Mouse (Mus musculus) erythroblast, adult 5-6 weeks (primary cell): ENCODE measurements around the gene Baz1b. TPM values are rescaled to one million over a fixed set of nuclear protein-coding genes. Genes with fewer than 3 reads are reported as not detected.

Source experiments
- ATAC-seq: replicated peaks from 2 replicates; pipeline ENCODE4 v1.8.0; 2016; ENCODE audit warnings: moderate number of reproducible peaks, mild to moderate bottlenecking, moderate TSS enrichment, inconsistent platforms; ENCODE audit not compliant: poor library complexity, low FRiP score, severe bottlenecking
- total RNA-seq, 2 experiments: library from RNA; stranded (forward) in 1 of 2; stranded (reverse) in 1 of 2; fragments of 150-400 nt in 1 of 2; fragments of 200-764, 138-1000 nt in 1 of 2; gene quantifications; 2 replicates each; pipeline versions ENCODE4 v1.2.3 to v1.2.4; 2015 to 2017; ENCODE audit warnings: low replicate concordance in 2 of 2

The Baz1b gene
- total RNA-seq, 2 experiments from 2014 or later = 39.8 to 91.2 TPM

DNA sequence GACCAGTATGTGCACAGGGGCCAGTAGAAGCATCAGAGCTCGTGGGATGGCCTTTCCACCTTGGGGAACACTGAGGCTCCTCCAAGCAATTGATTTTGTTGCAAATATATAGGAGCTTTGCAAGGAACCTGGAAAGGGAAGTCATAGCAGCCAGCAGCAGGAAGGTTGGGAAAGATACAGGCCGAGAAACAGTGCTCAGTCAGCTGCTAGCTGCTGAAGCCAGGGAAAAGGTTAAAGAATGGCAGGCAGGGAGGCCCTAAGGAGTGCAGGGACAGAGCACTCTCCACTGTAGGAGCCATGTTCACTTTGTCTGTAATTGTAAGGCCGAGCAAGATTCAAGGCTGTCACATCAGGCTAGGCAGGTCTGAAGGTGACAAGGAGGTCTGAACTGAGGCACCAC is 8.5 kb upstream of the Baz1b start:
- ATAC-seq = no peak

DNA sequence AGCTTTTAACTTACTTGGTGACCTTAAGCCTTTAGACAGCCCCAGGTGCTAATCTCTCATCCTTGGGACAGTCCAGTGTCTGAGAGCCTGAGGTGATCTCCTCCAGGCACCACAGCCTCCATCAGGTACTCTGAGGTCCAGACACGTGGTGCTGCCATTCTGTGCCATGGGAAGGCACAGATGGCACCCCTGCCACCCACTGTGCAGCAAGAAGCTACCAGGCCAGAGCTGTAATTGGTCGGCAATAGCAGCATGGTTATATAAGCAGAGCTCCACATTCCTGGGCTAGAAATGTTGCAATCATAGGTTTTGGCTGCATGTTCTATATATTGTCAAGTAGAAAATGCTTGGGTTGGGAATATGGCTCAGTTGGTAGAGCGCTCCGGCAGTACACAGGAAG is 8.1 kb upstream of the Baz1b start:
- ATAC-seq = no peak

DNA sequence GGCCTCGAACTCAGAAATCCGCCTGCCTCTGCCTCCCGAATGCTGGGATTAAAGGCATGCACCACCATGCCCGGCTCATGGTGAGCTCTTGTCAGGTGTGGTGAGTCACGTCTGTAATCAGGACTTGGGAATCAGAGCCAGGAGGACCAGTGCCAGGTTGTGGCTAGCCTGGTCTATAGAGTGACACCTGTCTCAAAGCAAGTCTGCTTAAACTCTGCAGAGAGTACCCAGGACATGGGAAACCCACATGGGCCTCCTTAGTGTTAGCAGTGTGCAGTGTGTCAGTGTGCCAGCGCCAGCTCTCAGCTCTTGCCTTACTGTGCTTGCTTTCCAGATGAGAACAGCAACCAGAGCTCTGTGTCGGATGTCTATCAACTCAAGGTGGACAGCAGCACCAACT is 7.4 kb upstream of the Baz1b start:
- no peak for ATAC-seq

DNA sequence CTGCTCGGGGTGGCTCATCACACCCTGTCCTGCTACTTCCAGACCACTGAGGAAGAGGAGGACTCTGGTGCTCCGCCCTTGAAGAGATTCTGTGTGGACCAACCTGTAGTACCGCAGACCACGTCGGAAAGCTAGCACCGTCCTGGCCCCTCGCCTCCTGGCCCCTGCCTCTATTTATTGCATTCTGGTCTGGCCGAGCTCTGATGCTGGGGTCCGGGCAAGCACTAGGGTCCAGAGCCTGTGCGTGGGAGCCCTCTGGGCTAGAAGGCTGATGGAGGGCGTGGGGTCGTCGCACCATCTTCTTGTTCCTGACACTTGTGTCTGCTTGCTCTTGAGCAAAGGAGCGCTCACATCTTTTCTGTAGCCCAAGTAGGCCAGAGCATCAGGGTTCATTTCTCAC is 6.3 kb upstream of the Baz1b start:
- ATAC-seq = no peak

DNA sequence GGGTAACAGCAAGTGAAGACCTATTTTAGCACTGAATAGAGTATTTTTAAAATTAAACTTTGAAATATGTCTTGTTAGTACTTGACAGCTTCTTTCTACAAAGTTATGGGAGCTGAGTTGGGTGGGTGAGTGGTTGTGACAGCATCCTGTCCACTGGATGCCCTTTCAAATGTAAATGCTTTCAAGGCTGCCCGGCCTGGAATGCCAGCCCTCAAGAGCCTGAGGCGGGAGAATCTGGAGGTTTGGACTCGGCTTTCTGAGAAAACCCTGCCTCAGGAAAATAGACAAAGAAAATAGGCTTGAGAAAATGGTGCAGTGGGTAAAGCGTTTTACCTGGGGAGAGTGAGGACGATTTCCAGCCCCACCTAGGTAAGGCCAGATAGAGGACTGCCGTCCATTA is 5.3 kb upstream of the Baz1b start:
- ATAC-seq = no peak

DNA sequence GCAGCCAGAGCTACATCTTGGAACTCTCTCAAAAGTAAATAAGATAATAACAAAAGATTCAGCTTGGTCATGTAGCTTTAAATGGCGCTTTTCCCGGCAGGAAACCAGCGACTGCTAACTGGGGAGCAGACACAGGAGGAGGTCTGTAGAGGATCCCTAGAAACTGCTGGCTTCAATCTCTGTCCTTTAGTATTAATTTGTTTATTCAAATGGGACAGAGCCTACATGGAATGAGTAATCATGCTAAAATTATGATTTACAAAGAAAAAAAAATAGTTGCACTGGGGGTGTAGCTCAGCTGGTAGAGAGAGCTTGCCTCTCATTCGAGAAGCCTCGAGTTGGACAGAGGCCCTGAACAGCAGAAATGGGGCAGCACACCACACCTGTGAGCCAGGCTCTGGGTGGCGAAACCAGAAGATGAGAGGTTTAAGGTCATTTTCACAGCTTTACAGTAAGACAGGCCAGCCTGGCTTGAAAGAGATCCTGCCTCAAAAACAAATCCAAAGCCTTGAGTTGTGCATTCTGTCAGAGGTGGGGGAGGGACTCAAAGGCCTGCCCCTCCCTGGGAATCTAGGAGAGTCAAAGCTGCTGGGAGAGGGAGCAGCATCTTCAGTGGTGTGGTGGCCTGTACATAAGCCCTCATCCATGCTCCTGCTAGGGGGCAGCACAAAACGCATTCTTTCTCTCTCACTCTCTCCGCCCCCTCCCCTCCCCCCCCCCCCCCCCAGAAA is 3.8 kb upstream of the Baz1b start:
- ATAC-seq = no peak

DNA sequence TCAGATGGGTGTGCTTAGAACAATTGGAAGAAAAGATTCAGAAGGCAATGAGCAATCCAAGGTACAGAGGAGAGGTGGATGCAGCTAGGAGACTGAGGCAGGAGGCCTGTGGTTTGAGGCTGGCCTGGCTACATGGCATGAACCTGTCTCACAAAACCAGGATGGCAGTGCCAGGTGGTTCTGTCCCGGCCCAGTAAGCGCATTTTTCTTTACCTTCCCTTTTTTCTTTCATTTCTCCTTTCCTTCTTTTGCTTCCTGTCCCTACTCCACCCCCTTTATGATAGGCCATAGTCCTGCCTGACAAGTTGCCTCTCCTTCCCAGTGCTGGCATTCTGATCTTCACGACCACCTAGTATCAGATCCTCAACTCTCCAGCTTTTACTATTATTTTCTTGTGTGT is 2.0 kb upstream of the Baz1b start:
- ATAC-seq = no peak

DNA sequence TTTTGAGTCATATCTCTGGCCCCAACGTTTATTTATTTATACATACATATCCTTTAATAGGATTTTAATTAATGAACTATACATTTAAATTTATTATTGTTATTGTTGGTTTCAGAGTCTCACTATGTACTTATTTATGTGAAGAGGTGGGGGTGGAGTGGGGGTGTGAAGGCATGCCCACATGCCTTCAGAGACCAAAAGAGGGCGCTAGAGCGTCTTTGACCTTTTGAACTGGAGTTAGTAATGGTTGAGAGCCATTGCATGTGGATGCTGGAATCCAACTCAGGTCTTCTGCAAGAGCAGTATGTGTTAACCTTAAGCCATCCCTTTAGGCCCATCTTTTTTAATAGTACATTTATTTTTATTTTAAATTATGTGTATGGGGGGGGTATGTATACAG is 1.5 kb upstream of the Baz1b start:
- ATAC-seq = no peak

DNA sequence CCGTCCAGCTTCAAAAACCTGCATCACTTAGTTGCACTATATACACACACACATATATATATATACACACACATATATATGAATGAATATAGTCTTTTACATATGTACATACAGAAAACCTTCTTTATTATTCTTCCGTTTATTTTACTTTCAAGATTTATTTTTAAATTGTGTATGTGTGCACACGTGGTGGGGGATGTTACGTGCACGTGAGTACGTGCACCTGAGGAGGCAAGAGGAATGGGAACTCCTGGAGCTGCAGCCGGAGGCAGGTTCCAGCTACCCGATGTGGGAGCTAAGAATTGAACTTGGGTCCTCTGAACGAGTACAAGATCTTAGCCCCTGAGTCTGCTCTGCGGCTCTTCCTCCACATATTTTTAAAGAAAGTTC is 838 bp upstream of the Baz1b start:
- ATAC-seq = no peak

DNA sequence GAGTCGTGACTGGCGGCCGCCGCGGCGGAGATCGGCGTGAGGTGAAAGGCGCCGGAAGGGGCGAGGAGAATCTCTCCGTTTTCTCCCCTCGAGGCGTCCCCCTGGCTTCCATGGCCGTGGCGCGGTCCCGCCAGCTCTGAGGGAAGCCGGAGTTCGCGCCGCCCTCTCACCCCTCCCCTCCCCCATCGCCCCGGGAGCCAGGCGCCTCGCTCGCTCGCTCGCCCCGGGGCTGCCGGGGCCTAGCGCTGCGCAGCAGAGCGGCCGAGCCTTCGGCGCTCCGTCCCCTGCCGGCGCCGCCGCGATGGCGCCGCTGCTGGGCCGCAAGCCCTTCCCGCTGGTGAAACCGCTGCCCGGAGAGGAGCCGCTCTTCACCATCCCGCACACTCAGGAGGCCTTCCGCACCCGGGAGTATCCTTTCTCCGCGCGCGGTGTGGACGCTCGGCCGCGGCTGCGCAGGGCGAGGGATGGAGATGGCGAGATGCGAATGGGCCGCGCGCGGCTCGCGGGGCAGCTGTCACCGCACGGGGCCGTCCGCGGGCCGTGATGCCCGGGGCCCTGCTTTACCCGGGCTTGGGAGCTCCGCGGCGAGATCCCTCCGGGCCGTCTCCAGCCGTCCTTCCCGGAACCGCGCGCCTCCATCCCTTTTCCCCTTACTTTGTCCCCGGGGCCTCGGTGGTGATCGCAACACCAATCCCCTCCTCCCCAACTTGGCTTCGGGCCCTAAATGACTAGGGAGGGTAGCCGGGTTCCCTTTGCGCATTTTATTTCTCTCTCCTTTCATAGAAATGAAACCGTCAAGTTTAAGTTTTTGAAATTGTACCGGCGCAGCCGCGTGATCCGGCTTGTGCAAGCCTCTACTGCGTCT is 517 bp downstream of the Baz1b start:
- ATAC-seq = peak; percentile 41

DNA sequence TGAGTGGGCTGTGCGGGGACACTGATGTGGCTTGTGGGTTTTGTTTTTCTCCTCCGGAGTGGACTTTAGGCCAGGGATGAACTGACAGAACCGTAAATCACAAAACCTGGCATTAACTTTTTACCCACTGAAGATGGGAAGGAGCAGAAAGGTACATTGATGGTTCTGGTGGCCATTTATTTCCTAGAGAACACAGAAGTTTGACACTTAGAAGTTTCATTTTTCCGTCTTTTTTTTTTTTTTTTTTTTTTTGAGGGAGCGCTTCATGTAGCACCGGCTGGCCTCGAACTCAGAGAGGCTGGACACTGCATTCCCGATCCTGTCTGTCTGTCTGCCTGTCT is 1.1 kb downstream of the Baz1b start:
- no peak for ATAC-seq

DNA sequence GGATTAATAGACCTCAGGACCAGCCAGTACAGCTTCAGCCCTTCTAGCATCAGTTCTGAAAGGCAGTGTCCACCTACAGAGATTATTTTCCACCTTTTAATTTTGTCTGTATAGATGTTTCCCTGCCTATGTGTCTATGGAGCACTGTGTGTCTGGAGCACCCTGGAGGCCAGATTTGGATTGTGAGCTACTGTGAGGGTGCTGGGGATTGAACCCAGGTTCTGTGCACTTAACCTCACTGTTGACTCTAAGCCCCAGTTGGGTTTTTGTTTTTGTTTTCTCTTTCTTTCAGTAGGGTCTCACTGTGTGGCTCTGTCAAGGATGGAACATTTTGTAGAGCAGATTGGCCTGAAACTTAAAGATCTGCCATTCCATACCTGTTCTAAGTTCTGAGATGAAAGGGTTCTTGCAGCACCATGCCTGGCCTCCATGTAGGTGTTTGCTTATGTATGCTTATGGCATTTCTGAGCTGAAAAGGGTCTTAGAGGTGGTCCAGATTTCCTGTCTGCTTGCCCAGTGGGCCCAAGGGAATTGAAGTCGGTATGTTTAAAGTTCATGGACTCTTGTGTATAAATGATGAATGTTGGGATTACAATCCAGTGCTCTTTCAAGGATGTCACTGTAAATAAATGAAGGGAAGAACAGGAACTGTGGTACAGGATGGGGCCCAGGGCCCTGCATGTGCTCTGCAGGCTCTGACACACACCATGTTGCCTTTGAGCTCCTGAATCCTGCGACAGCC is 2.4 kb downstream of the Baz1b start:
- ATAC-seq = no peak

DNA sequence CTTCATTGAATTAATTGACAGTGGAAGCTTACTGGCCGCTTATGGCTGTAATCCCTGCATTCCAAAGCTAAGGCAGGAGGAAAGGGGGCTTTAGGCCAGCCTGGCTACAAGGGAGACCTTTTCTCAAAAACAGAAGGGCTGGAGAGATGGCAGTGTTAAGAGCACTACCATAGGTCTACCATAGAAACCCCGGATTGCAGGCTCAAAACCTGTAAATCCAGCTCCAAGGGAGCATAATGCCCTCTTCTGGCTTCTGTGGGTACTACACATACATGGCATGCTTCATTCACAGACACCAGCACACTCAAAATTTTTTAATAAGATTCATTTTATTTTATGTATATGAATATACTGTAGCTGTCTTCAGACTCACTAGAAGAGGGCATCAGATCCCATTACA is 4.6 kb downstream of the Baz1b start:
- ATAC-seq = 0 out of 2 replicates have a peak, but pooled peaks have one; percentile 47

DNA sequence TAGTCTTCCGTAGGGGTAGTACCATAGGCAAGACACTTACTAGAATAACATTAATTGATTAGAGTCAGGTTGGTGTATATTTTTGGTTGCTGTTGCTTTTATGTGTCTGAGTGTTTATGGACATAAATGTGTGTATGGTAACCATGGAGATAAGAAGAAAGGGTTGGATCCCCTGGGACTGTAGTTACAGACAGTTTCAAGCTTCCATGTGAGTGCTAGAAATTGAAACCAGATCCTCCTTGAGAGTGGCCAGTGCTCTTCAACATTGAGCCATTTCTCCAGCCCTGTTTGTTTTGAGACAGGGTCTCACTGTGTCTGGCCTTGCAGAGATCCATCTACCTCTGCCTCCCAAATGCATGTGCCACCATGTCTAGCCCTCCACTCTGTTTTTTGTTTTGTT is 5.4 kb downstream of the Baz1b start:
- no peak for ATAC-seq

DNA sequence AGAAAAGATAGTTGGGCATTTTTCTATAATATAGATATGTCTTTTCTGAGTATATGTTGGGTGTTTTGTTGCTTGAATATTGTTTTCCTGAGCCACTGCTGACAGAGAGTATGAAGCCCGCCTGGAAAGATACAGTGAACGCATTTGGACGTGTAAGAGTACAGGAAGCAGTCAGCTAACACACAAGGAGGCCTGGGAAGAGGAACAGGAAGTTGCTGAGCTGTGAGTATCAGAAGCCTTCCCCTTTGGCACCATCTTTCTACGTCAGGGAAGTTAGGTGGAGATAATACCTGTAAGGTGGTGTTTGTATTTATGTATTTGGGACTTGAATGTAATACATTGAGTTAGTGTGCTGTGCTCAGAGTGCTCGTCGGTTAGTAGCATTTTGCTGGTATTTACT is 9.3 kb downstream of the Baz1b start:
- ATAC-seq = no peak

DNA sequence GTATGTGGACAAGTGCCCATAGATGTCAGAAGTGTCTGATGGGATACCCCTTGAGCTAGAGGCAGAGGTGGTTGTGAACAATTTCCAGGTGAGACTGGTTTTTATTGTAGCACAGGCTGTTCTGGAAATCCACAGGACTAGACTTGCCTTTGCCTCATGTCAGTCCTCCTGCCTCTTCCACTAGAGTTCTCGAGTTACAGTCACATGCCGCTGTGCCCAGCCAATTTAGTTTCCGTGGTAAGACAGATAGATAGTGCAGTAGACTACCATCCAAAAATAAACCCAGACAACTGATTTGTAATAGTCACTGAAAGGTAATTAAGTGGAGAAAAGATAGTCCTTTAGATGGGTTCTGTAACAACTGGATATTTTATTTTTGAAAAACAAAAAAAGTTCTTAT is 15.7 kb downstream of the Baz1b start:
- no peak for ATAC-seq

DNA sequence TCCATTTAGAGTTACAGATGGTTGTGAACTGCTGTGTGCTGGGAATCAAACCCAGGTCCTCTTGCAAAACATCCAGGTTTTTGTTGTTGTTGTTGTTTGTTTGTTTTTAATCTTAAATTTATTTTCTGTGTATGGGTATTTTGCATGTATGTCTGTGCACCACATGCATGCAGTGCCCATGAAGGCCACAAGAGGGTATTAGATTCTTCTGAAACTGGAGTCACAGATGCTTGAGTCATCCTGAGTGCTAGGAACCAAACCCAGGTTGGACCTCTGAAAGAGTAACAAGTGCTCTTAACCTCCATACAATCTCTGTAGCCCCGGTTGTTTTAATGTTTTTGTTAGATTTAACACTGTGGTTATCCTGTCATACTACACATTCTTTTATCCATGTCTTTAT is 21.1 kb downstream of the Baz1b start:
- ATAC-seq = no peak

DNA sequence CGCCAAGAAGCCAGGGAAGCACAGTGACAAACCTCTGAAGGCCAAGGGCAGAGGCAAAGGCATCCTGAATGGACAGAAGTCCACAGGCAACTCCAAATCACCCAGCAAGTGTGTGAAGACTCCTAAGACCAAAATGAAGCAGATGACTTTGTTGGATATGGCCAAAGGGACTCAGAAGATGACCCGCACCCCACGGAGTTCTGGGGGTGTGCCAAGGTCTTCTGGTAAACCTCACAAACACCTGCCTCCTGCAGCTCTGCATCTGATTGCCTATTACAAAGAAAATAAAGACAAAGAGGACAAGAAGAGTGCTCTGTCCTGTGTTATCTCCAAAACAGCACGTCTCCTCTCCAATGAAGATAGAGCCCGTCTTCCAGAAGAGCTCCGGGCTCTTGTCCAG is 29.8 kb downstream of the Baz1b start:
- no peak for ATAC-seq

DNA sequence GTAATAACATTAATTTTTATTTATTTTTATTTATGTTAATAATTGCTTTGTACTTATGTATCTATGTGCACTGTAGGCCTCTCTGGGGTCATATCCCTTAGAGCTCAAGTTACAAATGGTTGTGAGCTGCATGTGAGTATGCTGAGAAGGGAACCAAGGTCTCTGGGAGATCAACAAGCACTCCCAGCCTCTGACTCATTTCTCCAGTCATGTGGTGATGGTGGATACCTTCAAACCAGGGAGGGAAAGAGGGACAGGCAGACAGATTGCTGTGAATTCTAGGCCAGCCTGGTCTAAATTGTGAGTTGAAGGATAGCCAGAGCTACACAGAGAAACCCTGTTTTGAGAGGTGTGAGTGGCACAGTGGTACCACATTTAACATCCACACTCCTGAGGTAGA is 33.9 kb downstream of the Baz1b start:
- no peak for ATAC-seq

DNA sequence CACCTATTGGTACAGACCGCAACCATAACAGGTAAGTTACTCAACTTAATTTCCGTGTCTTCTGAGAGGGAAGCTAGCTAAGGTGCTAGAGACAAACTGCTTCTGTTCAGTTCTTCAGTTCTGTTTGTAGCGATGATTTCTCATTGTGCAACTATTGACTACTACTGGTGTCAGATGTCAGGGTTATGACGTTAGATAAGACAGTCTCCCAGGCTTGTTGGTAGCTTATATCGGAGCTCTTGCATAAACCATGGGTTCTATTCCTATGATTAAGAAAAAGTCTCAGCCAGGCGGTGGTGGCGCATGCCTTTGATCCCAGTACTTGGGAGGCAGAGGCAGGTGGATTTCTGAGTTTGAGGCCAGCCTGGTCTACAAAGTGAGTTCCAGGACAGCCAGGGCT is 35.0 kb downstream of the Baz1b start:
- ATAC-seq = no peak

DNA sequence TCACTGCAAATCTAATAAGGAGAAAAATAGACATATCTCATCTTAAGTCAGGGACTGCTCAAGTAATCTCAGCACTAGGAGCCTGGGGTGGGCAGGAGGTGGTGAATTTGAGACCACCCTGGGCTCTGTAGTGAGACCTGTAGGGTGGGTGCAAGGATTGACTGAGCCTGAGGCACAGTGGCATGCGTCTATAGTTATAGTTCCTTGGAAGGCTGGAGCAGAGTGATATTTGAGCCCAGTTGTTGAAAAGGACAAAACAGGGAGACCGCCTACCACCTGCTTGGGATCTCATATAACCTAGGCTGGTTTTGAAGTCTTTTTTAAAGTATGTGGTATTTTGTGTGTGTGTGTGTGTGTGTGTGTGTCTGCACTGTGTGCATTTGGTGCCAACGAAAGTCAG is 37.1 kb downstream of the Baz1b start:
- ATAC-seq = no peak
